Mouse (Mus musculus): ENCODE measurements at regions not wholly inside any gene's neighbourhood (a gene's known extent, or its start where the extent isn't known, plus 50 kb on each side); places are given as distances from the start of the nearest gene placed in this dataset.
"Not testable (repeated sequence)": the region's sequence is repeated elsewhere in the genome, so short reads cannot be mapped to it uniquely, and the experiment has no call there.

GRCm38 (mm10) chr5:75405496-75405895, 169.2 kb upstream of the Kit start:
- peak in 1 of 2 experiments; percentile 40 for DNase-seq (ENCODE audit: low spot score in 2 of 2)

GRCm38 (mm10) chr5:75407686-75408085, 167.0 kb upstream of the Kit start:
- no peak for DNase-seq (ENCODE audit: low spot score in 2 of 2)

- peak; percentile 64 for DNase-seq (ENCODE audit: low spot score in 2 of 2)
Measured at GRCm38 (mm10) chr5:75410240-75411186, 164.2 kb upstream of the Kit start.

- DNase-seq (ENCODE audit: low spot score in 2 of 2), result not testable (repeated sequence)
Measured at GRCm38 (mm10) chr5:75419282-75419681, 155.4 kb upstream of the Kit start.

- DNase-seq (ENCODE audit: low spot score in 2 of 2), result no peak
Measured at GRCm38 (mm10) chr5:75432885-75433284, 141.8 kb upstream of the Kit start.

GRCm38 (mm10) chr5:75437924-75438323, 136.8 kb upstream of the Kit start:
- DNase-seq (ENCODE audit: low spot score in 2 of 2), result no peak

- no peak for DNase-seq (ENCODE audit: low spot score in 2 of 2)
Measured at GRCm38 (mm10) chr5:75444024-75444604, 130.6 kb upstream of the Kit start.

GRCm38 (mm10) chr5:75446386-75446785, 128.3 kb upstream of the Kit start:
- no peak for DNase-seq (ENCODE audit: low spot score in 2 of 2)

- DNase-seq (ENCODE audit: low spot score in 2 of 2), result peak; percentile 42 to 53
Measured at GRCm38 (mm10) chr5:75449913-75450525, 124.7 kb upstream of the Kit start.

- no peak for DNase-seq (ENCODE audit: low spot score in 2 of 2)
Measured at GRCm38 (mm10) chr5:75450564-75450963, 124.2 kb upstream of the Kit start.

- no peak for DNase-seq (ENCODE audit: low spot score in 2 of 2)
Measured at GRCm38 (mm10) chr5:75451081-75451480, 123.6 kb upstream of the Kit start.

GRCm38 (mm10) chr5:75451693-75452092, 123.0 kb upstream of the Kit start:
- DNase-seq (ENCODE audit: low spot score in 2 of 2), result peak in 1 of 2 experiments; percentile 42

GRCm38 (mm10) chr5:75453757-75454390, 120.8 kb upstream of the Kit start:
- no peak for DNase-seq (ENCODE audit: low spot score in 2 of 2)

- no peak for DNase-seq (ENCODE audit: low spot score in 2 of 2)
Measured at GRCm38 (mm10) chr5:75454961-75455541, 119.7 kb upstream of the Kit start.

GRCm38 (mm10) chr5:75457403-75457802, 117.3 kb upstream of the Kit start:
- no peak for DNase-seq (ENCODE audit: low spot score in 2 of 2)

- no peak for DNase-seq (ENCODE audit: low spot score in 2 of 2)
Measured at GRCm38 (mm10) chr5:75458317-75458716, 116.4 kb upstream of the Kit start.

- DNase-seq (ENCODE audit: low spot score in 2 of 2), result no peak
Measured at GRCm38 (mm10) chr5:75459758-75460354, 114.9 kb upstream of the Kit start.

- DNase-seq (ENCODE audit: low spot score in 2 of 2), result no peak
Measured at GRCm38 (mm10) chr5:75460414-75461025, 114.2 kb upstream of the Kit start.

- DNase-seq (ENCODE audit: low spot score in 2 of 2), result no peak
Measured at GRCm38 (mm10) chr5:75461368-75461767, 113.3 kb upstream of the Kit start.

GRCm38 (mm10) chr5:75463591-75463990, 111.1 kb upstream of the Kit start:
- no peak for DNase-seq (ENCODE audit: low spot score in 2 of 2)

GRCm38 (mm10) chr5:75465701-75466100, 109.0 kb upstream of the Kit start:
- no peak for DNase-seq (ENCODE audit: low spot score in 2 of 2)

Measured in right cerebral cortex, postnatal 10 days (tissue).